Mouse (Mus musculus) left cerebral cortex, adult 18-20 months (tissue): ENCODE measurements around the gene Gdf2. TPM values are rescaled to one million over a fixed set of nuclear protein-coding genes. Genes with fewer than 3 reads are reported as not detected.

Experiments
- DNase-seq, 2 experiments: peaks; one replicate each; pipeline ENCODE4 v3.0.0; 2021 to 2022; ENCODE audit warnings: low spot score in 2 of 2, mixed read lengths in 1 of 2
- total RNA-seq, 2 experiments: library from RNA; stranded (reverse); gene quantifications; 2 replicates each; pipeline ENCODE4 v1.2.3; 2021

The Gdf2 gene
- total RNA-seq, 2 experiments from 2014 or later = not detected

GRCm38 (mm10) chr14:33956055-33956454 lies 15.2 kb downstream of the Gdf2 start:
- DNase-seq = no peak

GRCm38 (mm10) chr14:33958186-33958585 lies 17.3 kb downstream of the Gdf2 start:
- DNase-seq = peak; percentile 28 to 30

GRCm38 (mm10) chr14:33958841-33959240 lies 18.0 kb downstream of the Gdf2 start:
- DNase-seq = no peak

GRCm38 (mm10) chr14:33959341-33959740 lies 18.5 kb downstream of the Gdf2 start:
- peak; percentile 70 to 73 for DNase-seq

GRCm38 (mm10) chr14:33965675-33966074 lies 24.8 kb downstream of the Gdf2 start:
- no peak for DNase-seq

- no peak for DNase-seq
Measured at GRCm38 (mm10) chr14:33972679-33973078, 31.8 kb downstream of the Gdf2 start.

- no peak for DNase-seq
Measured at GRCm38 (mm10) chr14:33974752-33975151, 33.9 kb downstream of the Gdf2 start.

GRCm38 (mm10) chr14:33977748-33978147 lies 36.9 kb downstream of the Gdf2 start:
- DNase-seq = no peak

- DNase-seq = no peak
Measured at GRCm38 (mm10) chr14:33978604-33979059, 37.8 kb downstream of the Gdf2 start, which contains the start of gene Zfp488. Gene Zfp488, minus strand, starts transcription at chr14:33978764.

- DNase-seq = no peak
Measured at GRCm38 (mm10) chr14:33989201-33989600, 48.4 kb downstream of the Gdf2 start.

- DNase-seq = no peak
Measured at GRCm38 (mm10) chr14:33991971-33992370, 51.1 kb downstream of the Gdf2 start.

- no peak for DNase-seq
Measured at GRCm38 (mm10) chr14:33993051-33993450, 52.2 kb downstream of the Gdf2 start.

- no peak for DNase-seq
Measured at GRCm38 (mm10) chr14:33993521-33994289, 52.9 kb downstream of the Gdf2 start.

Other genes starting within 250 kb of the Gdf2 start
- gene Gdf10, start 17.5 kb upstream of the Gdf2 start, total RNA-seq = 1 to 10 TPM; 2.1 to 4.0 TPM
- gene Rbp3, start 13.0 kb downstream of the Gdf2 start, total RNA-seq = not detected
- 1 to 10 TPM; 2.6 to 2.7 TPM for gene Zfp488, start 37.7 kb downstream of the Gdf2 start, total RNA-seq
- not detected for gene Gm30083, start 74.1 kb downstream of the Gdf2 start, total RNA-seq
- not detected for gene Gm5460, start 75.7 kb downstream of the Gdf2 start, total RNA-seq
- not detected for gene Antxrl, start 111.7 kb downstream of the Gdf2 start, total RNA-seq
- gene Anxa8, start 144.9 kb downstream of the Gdf2 start, total RNA-seq = 1 to 10 TPM; 1.1 to 1.2 TPM
- not detected for gene A630023A22Rik, start 161.7 kb downstream of the Gdf2 start, total RNA-seq
- gene Npy4r, start 211.4 kb downstream of the Gdf2 start, total RNA-seq = not detected